Mouse (Mus musculus) CH12.LX (cell line): Measurements from ENCODE around the gene Zdhhc1.

Source experiments
- CTCF ChIP-seq, 2 experiments: IDR thresholded peaks in 1 of 2; conservative IDR thresholded peaks in 1 of 2; 2 replicates each; pipeline ENCODE4 v1.5.1; 2011 to 2012; ENCODE audit warnings: low read depth in 2 of 2, low read length in 2 of 2, improper control_type of control experiment in 1 of 2, inconsistent platforms in 1 of 2, mild to moderate bottlenecking in 1 of 2, moderate library complexity in 1 of 2
- ELF1 ChIP-seq: IDR thresholded peaks from 2 replicates; pipeline ENCODE4 v1.6.1; 2014; ENCODE audit warnings: low read depth, mild to moderate bottlenecking, inconsistent platforms, low read length, improper control_type of control experiment
- ETS1 ChIP-seq: conservative IDR thresholded peaks from 2 replicates; pipeline ENCODE4 v1.6.1; 2012; ENCODE audit warnings: low read depth, mild to moderate bottlenecking, inconsistent platforms, low read length, improper control_type of control experiment, moderate library complexity
- KAT2A ChIP-seq: IDR thresholded peaks from 2 replicates; pipeline ENCODE4 v1.6.1; 2012; ENCODE audit warnings: low read length, improper control_type of control experiment, inconsistent platforms; ENCODE audit not compliant: insufficient replicate concordance
- MAFK ChIP-seq: IDR thresholded peaks from 2 replicates; pipeline ENCODE4 v1.6.1; 2011; ENCODE audit warnings: low read length, improper control_type of control experiment; ENCODE audit not compliant: insufficient replicate concordance
- MAX ChIP-seq: IDR thresholded peaks from 2 replicates; pipeline ENCODE4 v1.6.1; 2011; ENCODE audit warnings: low read length, improper control_type of control experiment
- PAX5 ChIP-seq: IDR thresholded peaks from 2 replicates; pipeline ENCODE4 v1.6.1; 2012; ENCODE audit warnings: low read length, inconsistent platforms, mixed read lengths
- POLR2A ChIP-seq: IDR thresholded peaks from 2 replicates; pipeline ENCODE4 v1.6.1; 2011; ENCODE audit warnings: low read depth, mild to moderate bottlenecking, improper control_type of control experiment, low read length
- USF1 ChIP-seq: IDR thresholded peaks from 2 replicates; pipeline ENCODE4 v1.6.1; 2014; ENCODE audit warnings: low read depth, mild to moderate bottlenecking, inconsistent platforms, low read length, improper control_type of control experiment

- TF ChIP-seq CTCF (conservative IDR thresholded peaks at IDR 0.05 in 1 of 2, IDR thresholded peaks at IDR 0.05 in 1 of 2; ENCODE audit: low read depth in 2 of 2, low read length in 2 of 2) = no peak
- TF ChIP-seq MAFK = no peak
- no peak for TF ChIP-seq ELF1
- TF ChIP-seq PAX5 = no peak
- TF ChIP-seq POLR2A = no peak
- no peak for TF ChIP-seq ETS1
- TF ChIP-seq USF1 = no peak
- TF ChIP-seq MAX = no peak
- TF ChIP-seq KAT2A = no peak
Measured at GRCm38 (mm10) chr8:105543703-105544102, 47.0 kb upstream of the Zdhhc1 start.
